Comparison of ENCODE assay signal across 16 mouse cellular contexts in the genomic region with DNA sequence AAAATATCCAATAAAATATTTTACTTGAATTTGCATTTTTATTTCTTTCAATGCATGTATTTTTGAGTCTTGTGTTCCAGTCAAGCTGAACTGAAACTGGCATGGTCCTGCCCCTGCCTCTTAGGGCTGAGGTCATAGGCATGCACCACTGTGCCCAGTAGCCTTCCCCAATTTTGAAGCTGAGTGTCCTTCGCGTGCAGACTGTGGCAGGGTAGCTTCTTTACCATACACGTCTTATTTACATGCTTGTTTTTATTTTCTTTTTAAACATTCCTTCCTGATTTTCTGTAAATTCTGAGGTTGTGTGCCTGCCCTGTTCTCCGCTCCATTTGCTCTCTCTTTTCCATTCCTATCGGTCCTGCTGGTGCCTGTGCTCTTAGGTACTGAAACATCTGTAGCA.
"Had no signal": no experiment of that assay in that cellular context is flagged by ENCODE, and none has a peak within 500 bp of the region (broad histone marks: within the 10 kb centered on the region; RNA-seq: fewer than 3 reads in every experiment).

No protein-coding gene starts in this region.

- H3K4me2 ChIP-seq: neural tube, embryonic 13.5 days; neural tube, embryonic 15.5 days; stomach, embryonic 15.5 days had no signal

- DNase-seq: retina, postnatal 1 day; right cerebral cortex, adult 18-20 months; right cerebral cortex, postnatal 14 days; right cerebral cortex, postnatal 25 days; right cerebral cortex, postnatal 4 days; spleen, adult 18-20 months; thymus, adult 18-20 months; thymus, adult 2 months; thymus, postnatal 14 days; thymus, postnatal 25 days; thymus, postnatal 36 days; thymus, postnatal 4 days had no signal

- H3K4me3 ChIP-seq: neural tube, embryonic 13.5 days; neural tube, embryonic 15.5 days; stomach, embryonic 15.5 days had no signal

- H3K27ac ChIP-seq: neural tube, embryonic 13.5 days; neural tube, embryonic 15.5 days; stomach, embryonic 15.5 days; stomach, postnatal 0 days had no signal

- H3K9ac ChIP-seq: neural tube, embryonic 13.5 days; neural tube, embryonic 15.5 days; stomach, embryonic 15.5 days had no signal

- H3K9me3 ChIP-seq: neural tube, embryonic 13.5 days; neural tube, embryonic 15.5 days; stomach, embryonic 15.5 days had no signal

- H3K36me3 ChIP-seq: neural tube, embryonic 13.5 days; neural tube, embryonic 15.5 days; stomach, embryonic 15.5 days had no signal

- H3K4me1 ChIP-seq: neural tube, embryonic 13.5 days; neural tube, embryonic 15.5 days; stomach, embryonic 15.5 days had no signal

- H3K27me3 ChIP-seq: neural tube, embryonic 13.5 days; neural tube, embryonic 15.5 days; stomach, embryonic 15.5 days had no signal
